Comparison of ENCODE assay signal across 10 mouse cellular contexts in the genomic region with DNA sequence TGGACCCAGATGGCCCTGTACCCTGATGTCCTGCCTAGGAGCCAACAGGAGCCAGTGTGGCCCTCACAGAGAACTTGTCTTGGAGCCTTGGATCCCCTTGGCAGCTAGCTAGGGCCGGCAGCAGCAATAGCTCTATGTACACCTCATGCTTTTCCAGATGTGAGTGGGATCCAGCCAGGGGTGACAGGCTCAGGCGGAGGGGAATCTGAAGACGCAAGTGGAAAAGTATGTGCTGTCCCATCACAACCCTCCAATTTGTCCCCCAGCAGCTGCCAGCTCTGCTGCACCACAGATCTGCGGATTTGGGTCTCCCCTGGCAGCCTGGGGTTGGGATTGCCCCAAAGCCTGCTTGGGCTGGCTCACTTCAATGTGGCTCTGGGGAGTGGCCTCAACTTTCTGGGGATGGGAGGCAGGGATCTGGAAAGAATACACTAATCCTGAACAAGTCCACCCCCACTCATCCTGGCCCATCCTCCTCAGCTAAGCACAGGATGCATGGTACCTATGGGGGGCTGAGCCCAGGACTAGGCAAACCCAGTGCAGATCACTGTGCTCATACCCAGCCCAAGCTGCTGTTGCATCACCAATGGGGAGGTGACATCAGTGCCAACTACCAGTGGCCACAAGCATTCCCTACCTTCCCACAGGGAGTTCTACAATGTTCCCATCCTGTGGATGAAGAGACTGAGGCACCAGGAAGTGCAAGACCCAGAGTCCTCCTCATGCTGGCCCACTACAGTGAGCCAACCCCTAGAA.
A peak's percentile ranks its signal among the peaks of the same experiment; 100 is the strongest.
DNase-seq lines count a peak whose midpoint lies in the region; ATAC-seq lines count a peak whose summit lies in the region.
"Had no signal": no experiment of that assay in that cellular context is flagged by ENCODE, and none has a peak within 500 bp of the region (broad histone marks: within the 10 kb centered on the region; RNA-seq: fewer than 3 reads in every experiment).

No protein-coding gene starts in this region.

- no peak overlapping the region for H3K4me2 ChIP-seq in midbrain, embryonic 13.5 days (replicated peaks)
- H3K4me2 ChIP-seq: hindbrain, embryonic 15.5 days; kidney, embryonic 15.5 days had no signal

- peaks cover 76% of the 10 kb centered on the region for H3K4me1 ChIP-seq in midbrain, embryonic 10.5 days
- peaks cover 69% of the 10 kb centered on the region for H3K4me1 ChIP-seq in midbrain, embryonic 13.5 days (replicated peaks)

- peaks cover 20% of the 10 kb centered on the region for H3K36me3 ChIP-seq in midbrain, embryonic 10.5 days
- H3K36me3 ChIP-seq in midbrain, embryonic 13.5 days = peaks cover 8% of the 10 kb centered on the region; the same call in 1 of the 2 replicates
- H3K36me3 ChIP-seq: hindbrain, embryonic 15.5 days; kidney, embryonic 15.5 days had no signal

- no peaks in the 10 kb centered on the region for H3K27me3 ChIP-seq in midbrain, embryonic 10.5 days (ENCODE audit: low read depth, poor library complexity, severe bottlenecking)
- H3K27me3 ChIP-seq in midbrain, embryonic 13.5 days = no peaks in the 10 kb centered on the region
- H3K27me3 ChIP-seq: hindbrain, embryonic 15.5 days; kidney, embryonic 15.5 days had no signal

- 0 out of 2 replicates have a peak overlapping the region, but pooled peaks have one; percentile 2 for H3K27ac ChIP-seq in midbrain, embryonic 10.5 days (replicated peaks)
- H3K27ac ChIP-seq in midbrain, embryonic 13.5 days = no peak overlapping the region
- H3K27ac ChIP-seq: kidney, embryonic 15.5 days had no signal

- no peak overlapping the region for H3K9ac ChIP-seq in midbrain, embryonic 13.5 days (replicated peaks)
- H3K9ac ChIP-seq: hindbrain, embryonic 15.5 days; kidney, embryonic 15.5 days had no signal

- H3K9me3 ChIP-seq in midbrain, embryonic 10.5 days (replicated peaks) = no peaks in the 10 kb centered on the region
- H3K9me3 ChIP-seq in midbrain, embryonic 13.5 days = no peaks in the 10 kb centered on the region
- H3K9me3 ChIP-seq: hindbrain, embryonic 15.5 days; kidney, embryonic 15.5 days had no signal

- WGBS in midbrain, embryonic 10.5 days = 87% methylated on average over 4 of the region's 4 CpGs
- WGBS in midbrain, embryonic 13.5 days = 85% methylated on average over 4 of the region's 4 CpGs

- no peak overlapping the region for H3K4me3 ChIP-seq in midbrain, embryonic 10.5 days
- H3K4me3 ChIP-seq in midbrain, embryonic 13.5 days (replicated peaks) = no peak overlapping the region
- H3K4me3 ChIP-seq: hindbrain, embryonic 15.5 days; kidney, embryonic 15.5 days had no signal

- ATAC-seq in midbrain, embryonic 13.5 days = no peak

- peak; percentile 50 for DNase-seq in cerebellum, adult 11-12 months
- no peak for DNase-seq in cerebellum, postnatal 36 days
- DNase-seq in midbrain, embryonic 10.5 days (ENCODE audit: low spot score) = no peak
- peak; percentile 53 to 67 for DNase-seq in gastrocnemius, postnatal 4 days (ENCODE audit: low spot score in 2 of 2)
- DNase-seq in lung, postnatal 4 days = peak; percentile 67 to 85
- no peak for DNase-seq in kidney, postnatal 25 days
- no peak for DNase-seq in right cerebral cortex, postnatal 25 days

Comparison
In these comparisons a context has a peak if more than half of its experiments do, and no peak if none do; other contexts are left out.
1. DNase-seq: peak in cerebellum, adult 11-12 months (single experiment), gastrocnemius, postnatal 4 days (2 of 2) and lung, postnatal 4 days (2 of 2); none in cerebellum, postnatal 36 days (0 of 2), midbrain, embryonic 10.5 days (single experiment), kidney, postnatal 25 days (0 of 2) and right cerebral cortex, postnatal 25 days (single experiment).